Mouse (Mus musculus) CH12.LX (cell line): Measurements from ENCODE around the gene Ubr4.

Experiments
- CTCF ChIP-seq, 2 experiments: IDR thresholded peaks in 1 of 2; conservative IDR thresholded peaks in 1 of 2; 2 replicates each; pipeline ENCODE4 v1.5.1; 2011 to 2012; ENCODE audit warnings: low read depth in 2 of 2, low read length in 2 of 2, improper control_type of control experiment in 1 of 2, inconsistent platforms in 1 of 2, mild to moderate bottlenecking in 1 of 2, moderate library complexity in 1 of 2
- MEF2A ChIP-seq: IDR thresholded peaks from 2 replicates; pipeline ENCODE4 v1.6.1; 2014; ENCODE audit warnings: low read depth, mild to moderate bottlenecking, inconsistent platforms, low read length, improper control_type of control experiment, borderline replicate concordance
- UBTF ChIP-seq: IDR thresholded peaks from 2 replicates; pipeline ENCODE4 v1.6.1; 2012; ENCODE audit warnings: low read depth, mild to moderate bottlenecking, inconsistent platforms, low read length, improper control_type of control experiment, moderate library complexity
- USF1 ChIP-seq: IDR thresholded peaks from 2 replicates; pipeline ENCODE4 v1.6.1; 2014; ENCODE audit warnings: low read depth, mild to moderate bottlenecking, inconsistent platforms, low read length, improper control_type of control experiment

DNA sequence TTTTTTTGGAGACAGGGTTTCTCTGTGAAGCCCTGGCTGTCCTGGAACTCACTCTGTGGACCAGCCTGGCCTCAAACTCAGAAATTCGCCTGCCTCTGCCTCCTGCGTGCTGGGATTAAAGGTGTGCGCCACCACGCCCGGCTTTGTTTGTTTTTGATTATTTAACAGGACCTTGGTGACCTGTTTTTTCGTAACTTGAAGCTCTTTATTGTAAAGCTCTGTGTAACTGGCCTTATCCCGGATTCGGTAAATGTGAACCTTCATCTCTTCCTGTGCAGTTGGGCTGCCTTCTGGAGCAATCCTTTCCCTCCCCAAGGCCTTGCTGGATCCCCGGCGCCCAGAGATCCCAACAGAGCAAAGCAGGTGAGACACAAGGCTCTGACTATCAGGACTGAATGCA lies 21.1 kb downstream of the Ubr4 start:
- TF ChIP-seq CTCF (conservative IDR thresholded peaks at IDR 0.05 in 1 of 2, IDR thresholded peaks at IDR 0.05 in 1 of 2; ENCODE audit: low read depth in 2 of 2, low read length in 2 of 2) (no peak), MEF2A (no peak), USF1 (no peak), UBTF (no peak)
